Mouse (Mus musculus) cerebellum, postnatal 10 days (tissue): Measurements from ENCODE around the gene Slc26a11.

Experiments
- DNase-seq, 2 experiments: peaks; one replicate each; pipeline ENCODE4 v3.0.0; 2021; ENCODE audit warnings: mixed read lengths in 2 of 2

Slc26a11 gene

GRCm38 (mm10) chr11:119402501-119403160, 47.3 kb downstream of the Slc26a11 start:
- no peak for DNase-seq

- peak; percentile 29 to 31 for DNase-seq
Measured at GRCm38 (mm10) chr11:119404627-119405026, 49.3 kb downstream of the Slc26a11 start.

GRCm38 (mm10) chr11:119407381-119407780, 52.0 kb downstream of the Slc26a11 start:
- no peak for DNase-seq

- no peak for DNase-seq
Measured at GRCm38 (mm10) chr11:119407977-119408376, 52.6 kb downstream of the Slc26a11 start.

GRCm38 (mm10) chr11:119419327-119420118, 64.2 kb downstream of the Slc26a11 start:
- no peak for DNase-seq

- DNase-seq, result no peak
Measured at GRCm38 (mm10) chr11:119420426-119420825, 65.1 kb downstream of the Slc26a11 start.

- DNase-seq, result no peak
Measured at GRCm38 (mm10) chr11:119427431-119427830, 72.1 kb downstream of the Slc26a11 start.

GRCm38 (mm10) chr11:119427986-119428385, 72.6 kb downstream of the Slc26a11 start:
- DNase-seq, result no peak

GRCm38 (mm10) chr11:119428649-119429136, 73.3 kb downstream of the Slc26a11 start:
- DNase-seq, result peak in 1 of 2 experiments; percentile 47
